Mouse (Mus musculus) midbrain, embryonic 16.5 days (tissue): ENCODE data around the gene Hmgb1. TPM values are rescaled to one million over a fixed set of nuclear protein-coding genes. Genes with fewer than 3 reads are reported as not detected.

ENCODE experiments used
- ATAC-seq: fragments of 200-750 bp; cut with Nextera tagmentation; 2 replicates; pipeline ENCODE4 v1.8.0; 2017; ENCODE audit warnings: moderate TSS enrichment
- H3K27ac ChIP-seq: fragments of 300-500 bp; sonication (generic); 2 replicates; pipeline ENCODE4 v1.5.1; 2014; ENCODE audit warnings: mild to moderate bottlenecking, low read length, mixed read lengths
- H3K27me3 ChIP-seq: fragments of 300-500 bp; sonication (generic); 2 replicates; pipeline ENCODE4 v1.6.1; 2014; ENCODE audit warnings: low read depth, low read length, mixed read lengths; ENCODE audit not compliant: control insufficient read depth, insufficient read depth
- H3K36me3 ChIP-seq: fragments of 300-500 bp; sonication (generic); 2 replicates; pipeline ENCODE4 v1.6.1; 2014; ENCODE audit warnings: mild to moderate bottlenecking, low read length, moderate library complexity, mixed read lengths; ENCODE audit not compliant: control insufficient read depth, insufficient read depth
- H3K4me1 ChIP-seq: fragments of 300-500 bp; sonication (generic); 2 replicates; pipeline ENCODE4 v1.6.1; 2014; ENCODE audit warnings: mild to moderate bottlenecking, low read length, mixed read lengths; ENCODE audit not compliant: control insufficient read depth, insufficient read depth
- H3K4me2 ChIP-seq: fragments of 300-500 bp; sonication (generic); 2 replicates; pipeline ENCODE4 v1.6.1; 2014; ENCODE audit warnings: mild to moderate bottlenecking, low read length, mixed read lengths
- H3K4me3 ChIP-seq: fragments of 300-500 bp; sonication (generic); 2 replicates; pipeline ENCODE4 v1.5.1; 2014; ENCODE audit warnings: low read depth, mild to moderate bottlenecking, low read length, moderate library complexity, mixed read lengths
- H3K9ac ChIP-seq: fragments of 300-500 bp; sonication (generic); 2 replicates; pipeline ENCODE4 v1.6.1; 2014; ENCODE audit warnings: low read depth, low read length, mixed read lengths
- H3K9me3 ChIP-seq: fragments of 300-500 bp; sonication (generic); replicated peaks from 2 replicates; pipeline ENCODE4 v1.6.1; 2014; ENCODE audit warnings: mild to moderate bottlenecking, low read length, mixed read lengths; ENCODE audit not compliant: control insufficient read depth, poor library complexity, severe bottlenecking
- WGBS: fragments of 180-500 bp; shearing (Covaris S2); extraction: QIAGEN DNeasy Blood & Tissue Kit; methylation state at CpG from one replicate; pipeline ENCODE4 v1.1.7; 2014; 5-methylcytosine and 5-hydroxymethylcytosine counted together
- polyA plus RNA-seq: library from polyadenylated mRNA; unstranded; fragments of >200 nt; fragmentation: Nextera tagmentation; extraction: Ambion mirVana; gene quantifications from 2 replicates; pipeline ENCODE4 v1.2.1, GENCODE M21; 2015

Hmgb1 gene
- polyA plus RNA-seq, 1 experiment from 2014 or later: 696 TPM

- Histone ChIP-seq H3K9ac (peak overlapping the region; percentile 65), H3K4me2 (peak overlapping the region; percentile 86), H3K4me1 (peaks cover 7% of the 10 kb centered on the region; the same call in 1 of the 2 replicates), H3K27me3 (no peaks in the 10 kb centered on the region), H3K4me3 (peak overlapping the region; percentile 45), H3K36me3 (no peaks in the 10 kb centered on the region), H3K9me3 (no peaks in the 10 kb centered on the region; the same call in 1 of the 2 replicates), H3K27ac (no peak overlapping the region)
- peak; percentile 77 for ATAC-seq
- WGBS: 2% methylated on average over 32 of the region's 37 CpGs
These were observed 168.7 kb downstream of the Hmgb1 start for GRCm38 (mm10) chr5:149015335-149016201.

GRCm38 (mm10) chr5:149014600-149015268 is 169.6 kb downstream of the Hmgb1 start:
- peak overlapping the region; percentile 86 for H3K4me2 ChIP-seq
- ATAC-seq: no peak
- peaks cover 7% of the 10 kb centered on the region; the same call in 1 of the 2 replicates for H3K4me1 ChIP-seq
- H3K9ac ChIP-seq: peak overlapping the region; percentile 65; the same call in 1 of the 2 replicates
- WGBS: 16% methylated on average over 17 of the region's 17 CpGs
- no peaks in the 10 kb centered on the region for H3K36me3 ChIP-seq
- no peaks in the 10 kb centered on the region; the same call in 1 of the 2 replicates for H3K9me3 ChIP-seq
- no peak overlapping the region for H3K27ac ChIP-seq
- H3K27me3 ChIP-seq: no peaks in the 10 kb centered on the region
- peak overlapping the region; percentile 45 for H3K4me3 ChIP-seq

GRCm38 (mm10) chr5:149013817-149014508 is 170.3 kb downstream of the Hmgb1 start:
- no peak overlapping the region for H3K4me2 ChIP-seq
- H3K4me3 ChIP-seq: no peak overlapping the region
- H3K27me3 ChIP-seq: no peaks in the 10 kb centered on the region
- 76% methylated on average over 7 of the region's 7 CpGs for WGBS
- H3K9me3 ChIP-seq: no peaks in the 10 kb centered on the region; the same call in 1 of the 2 replicates
- peaks cover 7% of the 10 kb centered on the region; the same call in 1 of the 2 replicates for H3K4me1 ChIP-seq
- H3K9ac ChIP-seq: no peak overlapping the region
- ATAC-seq: no peak
- no peaks in the 10 kb centered on the region for H3K36me3 ChIP-seq
- no peak overlapping the region for H3K27ac ChIP-seq

DNA sequence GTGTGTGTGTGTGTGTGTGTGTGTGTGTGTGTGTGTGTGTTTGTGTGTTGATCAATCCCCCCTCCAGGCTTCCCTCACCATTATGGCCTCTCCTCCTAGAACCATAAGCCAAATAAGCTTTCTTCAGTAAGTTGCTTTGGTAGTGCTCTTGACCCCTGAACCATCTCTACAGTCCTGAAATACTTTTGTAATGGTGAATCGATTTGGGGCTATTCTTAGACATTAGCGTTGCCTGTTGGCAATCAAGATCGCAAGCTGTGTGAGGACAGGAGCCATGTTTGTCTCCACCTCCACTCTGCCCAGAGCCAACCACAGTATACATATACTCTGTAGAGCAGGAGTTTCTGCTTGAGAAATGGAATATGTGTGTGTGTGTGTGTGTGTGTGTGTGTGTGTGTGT is 175.2 kb downstream of the Hmgb1 start:
- H3K4me2 ChIP-seq: no peak overlapping the region
- 83% methylated on average over 3 of the region's 3 CpGs for WGBS
- H3K36me3 ChIP-seq: no peaks in the 10 kb centered on the region
- no peak overlapping the region for H3K9ac ChIP-seq
- ATAC-seq: no peak
- H3K27ac ChIP-seq: no peak overlapping the region
- H3K9me3 ChIP-seq: no peaks in the 10 kb centered on the region; the same call in 1 of the 2 replicates
- peaks cover 6% of the 10 kb centered on the region; the same call in 1 of the 2 replicates for H3K4me1 ChIP-seq
- no peak overlapping the region for H3K4me3 ChIP-seq
- no peaks in the 10 kb centered on the region for H3K27me3 ChIP-seq

GRCm38 (mm10) chr5:149007295-149007646 is 177.0 kb downstream of the Hmgb1 start:
- Histone ChIP-seq H3K9me3 (no peaks in the 10 kb centered on the region), H3K4me2 (no peak overlapping the region; the same call in 1 of the 2 replicates), H3K9ac (peak overlapping the region; percentile 4; the same call in 1 of the 2 replicates), H3K27me3 (no peaks in the 10 kb centered on the region), H3K4me1 (peaks cover 6% of the 10 kb centered on the region; the same call in 1 of the 2 replicates), H3K27ac (no peak overlapping the region), H3K4me3 (no peak overlapping the region), H3K36me3 (no peaks in the 10 kb centered on the region)
- ATAC-seq: no peak; the same call in 1 of the 2 replicates
- WGBS: 64% methylated on average over 5 of the region's 5 CpGs

DNA sequence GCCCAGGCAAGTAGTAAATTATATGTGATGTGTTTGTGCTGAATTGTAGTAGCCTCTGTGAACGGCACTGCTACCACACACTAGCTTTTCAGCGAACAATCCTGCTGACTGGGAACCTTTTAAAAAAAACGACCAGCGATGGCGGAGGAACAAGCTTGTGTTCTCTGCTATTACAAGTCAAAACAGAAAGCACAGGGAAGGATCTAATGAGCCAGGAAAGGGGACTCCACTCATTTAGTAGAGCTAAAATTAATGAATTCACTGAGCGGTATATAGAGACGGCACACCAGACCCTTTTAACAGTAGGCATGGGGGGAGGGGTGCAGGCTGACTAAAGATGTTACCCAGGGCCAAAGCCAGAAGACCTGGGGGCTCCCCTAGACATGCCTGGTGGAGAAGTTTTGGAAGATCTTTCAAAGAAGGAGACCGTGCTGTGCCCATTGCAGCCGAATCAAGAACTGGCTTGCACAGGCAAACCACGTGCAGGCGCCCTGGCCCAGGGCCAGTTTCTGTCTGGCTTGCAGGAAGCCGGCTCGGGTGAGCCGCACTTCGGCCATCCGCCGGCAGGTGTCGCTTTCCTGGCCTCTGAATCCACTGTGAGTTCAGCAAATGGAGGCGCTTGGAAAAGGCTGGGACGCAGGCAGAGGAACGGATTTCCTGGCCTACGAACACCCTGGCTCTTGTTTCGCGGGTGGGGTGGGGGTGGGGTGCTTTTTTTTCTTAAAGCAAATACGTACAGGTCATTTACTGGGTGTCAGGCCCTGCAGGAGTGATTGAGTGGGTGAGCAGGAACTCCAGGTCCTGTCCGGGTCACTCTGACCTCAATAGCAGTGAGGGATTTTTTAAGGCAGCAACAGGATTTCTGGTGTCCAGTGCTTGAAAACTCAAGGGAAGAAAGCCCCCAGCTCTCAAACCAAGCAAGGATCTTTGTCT is 177.7 kb downstream of the Hmgb1 start:
- H3K27ac ChIP-seq: no peak overlapping the region
- no peaks in the 10 kb centered on the region for H3K36me3 ChIP-seq
- peak; percentile 88 for ATAC-seq
- WGBS: 9% methylated on average over 26 of the region's 26 CpGs
- no peaks in the 10 kb centered on the region for H3K27me3 ChIP-seq
- peak overlapping the region; percentile 45 for H3K4me2 ChIP-seq
- H3K9me3 ChIP-seq: no peaks in the 10 kb centered on the region
- peak overlapping the region; percentile 5 for H3K4me3 ChIP-seq
- H3K9ac ChIP-seq: peak overlapping the region; percentile 4; the same call in 1 of the 2 replicates
- H3K4me1 ChIP-seq: peaks cover 6% of the 10 kb centered on the region; the same call in 1 of the 2 replicates

DNA sequence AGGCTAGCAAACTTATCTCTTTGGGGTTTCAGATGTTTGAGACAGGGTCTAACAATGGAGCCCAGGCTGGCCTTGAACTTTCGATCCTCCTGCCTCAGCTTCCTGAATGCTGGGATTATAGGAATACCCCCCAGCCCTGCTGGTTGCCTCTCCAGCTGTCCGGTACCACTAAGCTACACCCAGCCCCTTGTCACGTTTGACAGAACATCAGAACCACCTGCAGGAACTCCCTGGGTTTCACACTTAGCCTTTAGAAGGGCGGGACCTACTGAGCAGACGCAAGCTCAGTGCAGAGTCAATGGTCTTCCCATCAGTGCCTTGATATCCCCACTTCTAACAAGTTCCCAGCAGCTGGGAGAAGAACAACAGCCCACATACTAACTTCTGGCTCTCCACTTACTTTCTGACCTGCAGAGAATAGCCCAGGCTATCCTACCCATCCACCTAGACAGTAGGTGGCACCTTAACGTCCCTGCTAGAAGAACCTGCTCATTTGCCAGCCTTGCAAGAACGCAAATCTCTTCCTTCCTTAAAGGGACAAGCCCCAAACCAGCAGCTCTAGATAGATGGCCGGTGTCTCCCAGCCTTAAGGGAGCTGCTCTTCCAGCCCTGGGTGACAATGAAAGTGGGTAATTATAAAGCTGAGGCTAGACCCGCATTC is 178.5 kb downstream of the Hmgb1 start:
- Histone ChIP-seq H3K4me1 (peaks cover 6% of the 10 kb centered on the region; the same call in 1 of the 2 replicates), H3K4me3 (no peak overlapping the region; the same call in 1 of the 2 replicates), H3K9me3 (no peaks in the 10 kb centered on the region), H3K36me3 (no peaks in the 10 kb centered on the region), H3K4me2 (peak overlapping the region; percentile 45), H3K9ac (no peak overlapping the region), H3K27ac (no peak overlapping the region), H3K27me3 (no peaks in the 10 kb centered on the region)
- ATAC-seq: no peak; the same call in 1 of the 2 replicates
- WGBS: 73% methylated on average over 9 of the region's 9 CpGs
